Mouse (Mus musculus) hindbrain, embryonic 13.5 days (tissue): ENCODE measurements around the gene Mrps7. TPM values are rescaled to one million over a fixed set of nuclear protein-coding genes. Genes with fewer than 3 reads are reported as not detected.

Experiments used
- ATAC-seq: fragments of 200-750 bp; cut with Nextera tagmentation; 2 replicates; pipeline ENCODE4 v1.8.0; 2017; ENCODE audit warnings: moderate TSS enrichment; ENCODE audit not compliant: low FRiP score
- H3K27ac ChIP-seq: fragments of 300-500 bp; sonication (generic); 2 replicates; pipeline ENCODE4 v1.5.1; 2015; ENCODE audit warnings: inconsistent platforms, mild to moderate bottlenecking, moderate library complexity
- H3K27me3 ChIP-seq: fragments of 300-500 bp; sonication (generic); 2 replicates; pipeline ENCODE4 v1.6.1; 2015; ENCODE audit warnings: mild to moderate bottlenecking, inconsistent platforms
- H3K36me3 ChIP-seq: fragments of 300-500 bp; sonication (generic); 2 replicates; pipeline ENCODE4 v1.6.1; 2015; ENCODE audit warnings: mild to moderate bottlenecking, inconsistent platforms
- H3K4me1 ChIP-seq: fragments of 300-500 bp; sonication (generic); replicated peaks from 2 replicates; pipeline ENCODE4 v1.6.1; 2015; ENCODE audit warnings: inconsistent platforms
- H3K4me2 ChIP-seq: fragments of 300-500 bp; sonication (generic); 2 replicates; pipeline ENCODE4 v1.6.1; 2015; ENCODE audit warnings: inconsistent platforms, mild to moderate bottlenecking, moderate library complexity
- H3K4me3 ChIP-seq: fragments of 300-500 bp; sonication (generic); 2 replicates; pipeline ENCODE4 v1.5.1; 2015; ENCODE audit warnings: mild to moderate bottlenecking, inconsistent platforms
- H3K9ac ChIP-seq: fragments of 300-500 bp; sonication (generic); 2 replicates; pipeline ENCODE4 v1.6.1; 2015; ENCODE audit warnings: mild to moderate bottlenecking, inconsistent platforms
- H3K9me3 ChIP-seq: fragments of 300-500 bp; sonication (generic); 2 replicates; pipeline ENCODE4 v1.6.1; 2016; ENCODE audit warnings: inconsistent platforms
- WGBS: fragments of 180-500 bp; shearing (Covaris S2); methylation state at CpG from one replicate; pipeline ENCODE4 v1.1.7; 2015; 5-methylcytosine and 5-hydroxymethylcytosine counted together
- polyA plus RNA-seq: library from polyadenylated mRNA; unstranded; fragments of >200 nt; fragmentation: Nextera tagmentation; extraction: Ambion mirVana; gene quantifications from 2 replicates; pipeline ENCODE4 v1.2.1, GENCODE M21; 2015

Mrps7 gene
- polyA plus RNA-seq, 1 experiment from 2014 or later: 81.3 TPM

GRCm38 (mm10) chr11:115625877-115626276 is 22.2 kb downstream of the Mrps7 start:
- H3K27me3 ChIP-seq: no peaks in the 10 kb centered on the region
- no peak overlapping the region for H3K4me2 ChIP-seq
- H3K36me3 ChIP-seq: peaks cover 26% of the 10 kb centered on the region
- no peak overlapping the region for H3K4me3 ChIP-seq
- no peaks in the 10 kb centered on the region for H3K9me3 ChIP-seq
- H3K9ac ChIP-seq: no peak overlapping the region
- peaks cover 18% of the 10 kb centered on the region for H3K4me1 ChIP-seq
- no peak overlapping the region for H3K27ac ChIP-seq
- ATAC-seq: no peak
- 82% methylated on average over 9 of the region's 9 CpGs for WGBS

GRCm38 (mm10) chr11:115626824-115627616 is 23.3 kb downstream of the Mrps7 start:
- Histone ChIP-seq H3K4me1 (peaks cover 18% of the 10 kb centered on the region), H3K4me3 (peak overlapping the region; percentile 76), H3K4me2 (peak overlapping the region; percentile 89), H3K36me3 (peaks cover 17% of the 10 kb centered on the region), H3K9me3 (no peaks in the 10 kb centered on the region), H3K9ac (peak overlapping the region; percentile 78), H3K27ac (no peak overlapping the region), H3K27me3 (no peaks in the 10 kb centered on the region)
- WGBS: 51% methylated on average over 11 of the region's 11 CpGs
- ATAC-seq: no peak

- Histone ChIP-seq H3K9me3 (no peaks in the 10 kb centered on the region), H3K4me3 (peak within 1 kb of the TSS; percentile 76), H3K4me2 (peak within 1 kb of the TSS; percentile 89), H3K36me3 (peaks cover 9% of the 10 kb centered on the region), H3K4me1 (peaks cover 18% of the 10 kb centered on the region), H3K9ac (peak within 1 kb of the TSS; percentile 78), H3K27me3 (no peaks in the 10 kb centered on the region), H3K27ac (peak within 1 kb of the TSS; percentile 48)
- WGBS: under 1% methylated on average over 47 of the region's 47 CpGs
- peak; percentile 99 for ATAC-seq
These were observed 24.2 kb downstream of the Mrps7 start, which contains the start of gene Slc25a19 for GRCm38 (mm10) chr11:115627705-115628464. Gene Slc25a19 (minus strand): TSS chr11:115628295.

DNA sequence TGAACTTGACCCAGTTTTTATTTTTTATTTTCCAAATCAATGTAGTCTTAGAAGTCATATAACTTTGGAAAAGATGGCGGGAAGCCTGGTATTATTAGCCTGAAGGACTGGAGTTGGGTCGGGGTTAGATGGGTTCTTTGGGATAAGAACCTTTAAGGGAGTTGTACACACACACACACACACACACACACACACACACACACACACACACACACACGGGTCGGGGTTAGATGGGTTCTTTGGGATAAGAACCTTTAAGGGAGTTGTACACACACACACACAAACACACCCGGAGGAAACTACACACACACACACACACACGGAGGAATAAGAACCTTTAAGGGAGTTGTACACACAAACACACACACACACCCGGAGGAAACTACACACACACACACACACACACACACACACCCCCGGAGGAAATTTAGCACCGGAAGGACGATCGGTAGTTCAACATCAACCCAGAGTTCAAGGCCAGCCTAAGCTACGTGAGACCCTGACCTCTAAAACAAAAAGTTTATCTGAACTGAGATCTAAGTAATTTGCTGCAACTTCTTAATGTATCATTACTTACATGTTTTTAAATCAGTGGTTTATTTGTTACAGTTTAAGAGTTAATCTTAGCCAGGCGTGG is 24.9 kb downstream of the Mrps7 start:
- WGBS: 54% methylated on average over 13 of the region's 13 CpGs
- Histone ChIP-seq H3K36me3 (peaks cover 2% of the 10 kb centered on the region; the same call in 1 of the 2 replicates), H3K4me2 (peak overlapping the region; percentile 51), H3K9ac (0 out of 2 replicates have a peak overlapping the region, but pooled peaks have one; percentile 39), H3K27ac (no peak overlapping the region), H3K27me3 (no peaks in the 10 kb centered on the region), H3K4me1 (peaks cover 18% of the 10 kb centered on the region), H3K4me3 (peak overlapping the region; percentile 76), H3K9me3 (no peaks in the 10 kb centered on the region)
- ATAC-seq: peak; percentile 4; the same call in 1 of the 2 replicates

GRCm38 (mm10) chr11:115629734-115630531 is 26.2 kb downstream of the Mrps7 start:
- Histone ChIP-seq H3K9me3 (no peaks in the 10 kb centered on the region), H3K27me3 (no peaks in the 10 kb centered on the region), H3K36me3 (no peaks in the 10 kb centered on the region), H3K4me2 (no peak overlapping the region), H3K4me1 (peaks cover 18% of the 10 kb centered on the region), H3K27ac (no peak overlapping the region), H3K4me3 (no peak overlapping the region), H3K9ac (no peak overlapping the region)
- ATAC-seq: no peak
- 89% methylated on average over 13 of the region's 13 CpGs for WGBS

GRCm38 (mm10) chr11:115630532-115631504 is 27.1 kb downstream of the Mrps7 start:
- Histone ChIP-seq H3K4me3 (no peak overlapping the region), H3K27me3 (no peaks in the 10 kb centered on the region), H3K9me3 (no peaks in the 10 kb centered on the region), H3K36me3 (no peaks in the 10 kb centered on the region), H3K27ac (no peak overlapping the region), H3K9ac (no peak overlapping the region), H3K4me1 (peaks cover 17% of the 10 kb centered on the region), H3K4me2 (no peak overlapping the region)
- 53% methylated on average over 16 of the region's 16 CpGs for WGBS
- ATAC-seq: no peak

GRCm38 (mm10) chr11:115631505-115631890 is 27.8 kb downstream of the Mrps7 start:
- 16% methylated on average over 3 of the region's 3 CpGs for WGBS
- Histone ChIP-seq H3K4me3 (no peak overlapping the region), H3K9ac (no peak overlapping the region), H3K27ac (no peak overlapping the region), H3K4me2 (no peak overlapping the region), H3K9me3 (no peaks in the 10 kb centered on the region), H3K36me3 (no peaks in the 10 kb centered on the region), H3K27me3 (no peaks in the 10 kb centered on the region), H3K4me1 (peaks cover 13% of the 10 kb centered on the region)
- ATAC-seq: no peak

GRCm38 (mm10) chr11:115632247-115632646 is 28.5 kb downstream of the Mrps7 start:
- Histone ChIP-seq H3K36me3 (no peaks in the 10 kb centered on the region), H3K27ac (no peak overlapping the region), H3K9me3 (no peaks in the 10 kb centered on the region), H3K9ac (no peak overlapping the region), H3K4me2 (no peak overlapping the region), H3K27me3 (no peaks in the 10 kb centered on the region), H3K4me1 (peaks cover 7% of the 10 kb centered on the region), H3K4me3 (no peak overlapping the region)
- no peak for ATAC-seq
- WGBS: 83% methylated on average over 7 of the region's 7 CpGs

- no peak overlapping the region for H3K9ac ChIP-seq
- WGBS: 89% methylated on average over 10 of the region's 10 CpGs
These were observed 29.1 kb downstream of the Mrps7 start for GRCm38 (mm10) chr11:115632862-115633261.

DNA sequence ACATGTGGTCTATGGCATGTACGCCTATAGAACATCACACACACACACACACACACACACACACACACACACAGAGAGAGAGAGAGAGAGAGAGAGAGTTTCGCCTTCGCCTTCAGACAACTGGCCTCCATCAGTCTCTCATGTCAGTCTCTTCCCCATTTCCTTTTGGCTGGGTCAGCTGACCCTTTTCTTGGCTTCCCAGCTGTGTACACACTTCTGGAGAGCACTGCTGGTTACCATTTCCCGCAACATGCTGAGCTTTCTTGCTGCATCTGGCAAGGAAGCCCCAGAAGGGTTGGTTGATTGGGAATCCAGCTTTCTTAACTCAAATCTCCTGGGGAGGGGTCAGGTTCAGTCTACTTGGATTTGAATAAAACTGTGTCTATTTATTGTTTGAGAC is 30.4 kb downstream of the Mrps7 start:
- Histone ChIP-seq H3K4me3 (no peak overlapping the region), H3K9ac (no peak overlapping the region), H3K36me3 (no peaks in the 10 kb centered on the region), H3K4me1 (no peaks in the 10 kb centered on the region), H3K9me3 (no peaks in the 10 kb centered on the region), H3K4me2 (no peak overlapping the region), H3K27me3 (no peaks in the 10 kb centered on the region), H3K27ac (no peak overlapping the region)
- 79% methylated on average over 4 of the region's 4 CpGs for WGBS
- ATAC-seq: no peak

More at GRCm38 (mm10) chr11:115632862-115633261, 29.1 kb downstream of the Mrps7 start:
- Histone ChIP-seq H3K36me3 (no peaks in the 10 kb centered on the region), H3K4me3 (no peak overlapping the region), H3K27ac (no peak overlapping the region), H3K4me2 (no peak overlapping the region), H3K4me1 (0 out of 2 replicates have a peak, but pooled peaks cover 4% of the 10 kb centered on the region), H3K9me3 (no peaks in the 10 kb centered on the region), H3K27me3 (no peaks in the 10 kb centered on the region)
- ATAC-seq: no peak

DNA sequence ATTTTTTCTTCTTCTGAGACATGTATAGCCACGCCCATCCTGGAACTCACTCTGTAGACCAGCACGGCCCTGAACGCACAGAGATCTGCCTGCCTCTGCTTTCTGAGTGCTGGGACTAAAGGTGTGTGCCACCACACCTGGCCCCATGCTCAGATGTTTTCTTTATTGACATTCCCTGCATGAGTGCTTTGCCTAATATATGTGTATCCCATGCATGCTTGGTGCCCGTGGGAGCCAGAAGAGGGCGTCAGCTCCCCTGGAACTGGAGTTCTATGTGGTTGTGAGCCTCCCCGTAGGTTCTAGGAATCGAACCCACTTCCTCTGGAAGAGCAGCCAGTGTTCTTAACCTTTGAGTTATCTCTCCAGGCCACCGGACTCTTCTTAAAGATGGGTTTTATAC is 31.3 kb downstream of the Mrps7 start:
- no peaks in the 10 kb centered on the region for H3K9me3 ChIP-seq
- no peak for ATAC-seq
- H3K4me2 ChIP-seq: no peak overlapping the region
- 94% methylated on average over 8 of the region's 8 CpGs for WGBS
- H3K27ac ChIP-seq: no peak overlapping the region
- no peak overlapping the region for H3K4me3 ChIP-seq
- H3K36me3 ChIP-seq: no peaks in the 10 kb centered on the region
- no peaks in the 10 kb centered on the region for H3K27me3 ChIP-seq
- no peaks in the 10 kb centered on the region for H3K4me1 ChIP-seq
- no peak overlapping the region for H3K9ac ChIP-seq
